Mouse (Mus musculus) B cell, adult 62 days (primary cell): ENCODE results near the gene Cldn5. TPM values are rescaled to one million over a fixed set of nuclear protein-coding genes. Genes with fewer than 3 reads are reported as not detected.

Experiments
- total RNA-seq: library from RNA; stranded (reverse); gene quantifications from 4 replicates; pipeline ENCODE4 v1.2.4, GENCODE M21; 2023

The Cldn5 gene
- not detected in 4 replicates for total RNA-seq

GRCm38 (mm10) chr16:18776556-18777100 is at the start of gene Cldn5:
TSS of gene Cldn5 (plus strand) at chr16:18776847.

GRCm38 (mm10) chr16:18811468-18812384 is 35.1 kb downstream of the Cldn5 start, which contains the start of the genes Ufd1 and Cdc45:
TSS of gene Ufd1 (plus strand) at chr16:18811779.
TSS of gene Cdc45 (minus strand) at chr16:18811987.

Other genes starting within 250 kb of the Cldn5 start
- gene Tbx1, start 186.2 kb upstream of the Cldn5 start, total RNA-seq: not detected in 4 replicates
- not detected in 4 replicates for gene Gp1bb, start 154.4 kb upstream of the Cldn5 start, total RNA-seq
- not detected in 4 replicates for gene Gm49601, start 150.4 kb upstream of the Cldn5 start, total RNA-seq
- not detected in 4 replicates for gene Sept5, start 146.9 kb upstream of the Cldn5 start, total RNA-seq
- 86.6 to 109 TPM (median 87.3 TPM) in 4 replicates for gene Ufd1, start 34.9 kb downstream of the Cldn5 start, total RNA-seq
- gene Cdc45, start 35.1 kb downstream of the Cldn5 start, total RNA-seq: 3.7 to 5.3 TPM (median 4.0 TPM) in 4 replicates
- gene 2510002D24Rik, start 59.7 kb downstream of the Cldn5 start, total RNA-seq: 36.8 to 42.0 TPM (median 41.6 TPM) in 4 replicates
- gene Gm28539, start 59.7 kb downstream of the Cldn5 start, total RNA-seq: 2.8 to 6.4 TPM (median 3.2 TPM) in 3 of 4 replicates, not detected in the other
- 31.7 to 38.1 TPM (median 33.3 TPM) in 4 replicates for gene Mrpl40, start 100.0 kb downstream of the Cldn5 start, total RNA-seq
- 68.8 to 83.8 TPM (median 76.4 TPM) in 4 replicates for gene Hira, start 100.2 kb downstream of the Cldn5 start, total RNA-seq